Mouse (Mus musculus): ENCODE measurements at regions not wholly inside any gene's neighbourhood (a gene's known extent, or its start where the extent isn't known, plus 50 kb on each side); places are given as distances from the start of the nearest gene placed in this dataset.

DNA sequence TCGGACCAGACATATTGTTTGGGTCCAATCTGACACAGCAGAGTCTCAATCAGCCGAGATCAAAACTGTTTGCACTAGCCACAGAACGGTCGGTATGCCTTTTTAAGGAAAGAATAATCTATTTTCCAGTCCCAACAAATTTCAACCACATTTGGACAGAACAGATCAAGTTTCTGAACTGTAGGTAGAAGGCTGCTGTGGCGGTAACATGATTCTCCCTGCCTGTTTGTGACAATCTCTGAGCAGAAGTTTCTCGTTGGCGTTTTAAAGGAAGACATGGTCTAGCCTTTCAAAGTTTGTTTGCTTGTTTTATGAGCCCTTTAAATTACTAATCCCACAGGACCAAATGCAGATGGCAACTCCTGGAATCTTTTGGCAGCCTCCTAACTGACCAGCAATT lies 339.6 kb downstream of the Slc4a3 start:
- TF ChIP-seq CTCF (conservative IDR thresholded peaks at IDR 0.05; ENCODE audit: low read length) (no peak), POU5F1 (IDR thresholded peaks at IDR 0.05; ENCODE audit: borderline replicate concordance, low read length) (no peak), NANOG (IDR thresholded peaks at IDR 0.05; ENCODE audit: borderline replicate concordance, low read length) (no peak)
